Mouse (Mus musculus): ENCODE measurements around the gene Cbx8.

The Cbx8 gene

DNA sequence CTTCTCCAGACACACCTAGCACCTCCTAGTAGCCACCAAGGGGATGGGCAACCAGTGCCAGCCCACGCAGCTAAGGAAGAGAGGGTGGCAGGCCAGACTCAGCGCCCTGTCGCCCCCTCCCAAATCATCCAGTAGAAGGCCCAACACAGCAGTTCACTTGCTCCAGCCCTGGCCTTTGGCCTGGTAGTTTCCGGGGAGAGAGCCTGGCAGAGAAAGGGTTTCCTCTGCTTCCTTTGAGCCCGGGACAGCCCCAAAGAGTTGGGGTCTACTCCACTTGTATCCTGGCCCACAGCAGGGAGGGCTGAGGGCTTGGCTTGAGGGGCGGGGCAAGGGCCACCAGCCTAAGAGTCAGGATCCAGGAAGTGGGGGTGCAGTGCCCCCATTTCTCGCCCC lies 38.7 kb upstream of the Cbx8 start:
- WGBS = 53% methylated on average over 7 of the region's 7 CpGs

DNA sequence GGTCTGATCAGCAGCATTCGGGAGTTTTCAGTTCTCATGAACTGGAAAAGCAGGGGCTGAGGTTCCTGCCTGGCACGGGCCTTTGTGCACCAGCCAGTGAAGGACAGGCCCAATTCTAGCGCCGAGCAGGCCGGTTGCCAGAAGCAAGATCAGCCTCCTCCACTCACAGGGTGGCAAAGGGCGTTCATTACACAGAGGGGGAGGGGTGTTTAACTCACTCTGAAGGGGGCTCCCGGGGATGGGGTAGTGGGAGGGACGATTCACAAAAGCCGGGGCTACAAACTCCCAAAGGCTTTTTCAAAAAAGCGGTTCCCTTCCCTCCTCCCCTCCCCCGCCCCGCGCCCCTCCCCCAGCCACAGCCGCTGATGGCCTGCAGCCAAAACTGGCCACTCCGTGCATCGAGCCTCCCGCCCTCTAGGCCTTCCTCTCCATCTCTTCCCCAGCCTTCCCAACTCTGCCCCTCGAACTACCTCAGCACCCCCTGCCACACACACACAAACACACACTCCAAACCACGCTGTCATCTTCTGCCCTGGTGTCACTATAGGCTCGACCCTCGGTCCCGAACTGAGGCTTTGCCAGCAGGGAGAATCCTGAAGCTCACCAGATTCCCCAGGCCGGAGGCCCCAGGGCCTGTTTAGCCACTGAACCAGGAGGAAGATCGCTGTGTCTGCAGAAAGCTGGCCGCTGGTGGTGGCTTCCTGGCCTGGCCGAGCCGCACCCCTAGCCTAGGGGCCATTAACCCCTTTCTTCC lies 38.1 kb upstream of the Cbx8 start:
- WGBS = 23% methylated on average over 25 of the region's 27 CpGs

DNA sequence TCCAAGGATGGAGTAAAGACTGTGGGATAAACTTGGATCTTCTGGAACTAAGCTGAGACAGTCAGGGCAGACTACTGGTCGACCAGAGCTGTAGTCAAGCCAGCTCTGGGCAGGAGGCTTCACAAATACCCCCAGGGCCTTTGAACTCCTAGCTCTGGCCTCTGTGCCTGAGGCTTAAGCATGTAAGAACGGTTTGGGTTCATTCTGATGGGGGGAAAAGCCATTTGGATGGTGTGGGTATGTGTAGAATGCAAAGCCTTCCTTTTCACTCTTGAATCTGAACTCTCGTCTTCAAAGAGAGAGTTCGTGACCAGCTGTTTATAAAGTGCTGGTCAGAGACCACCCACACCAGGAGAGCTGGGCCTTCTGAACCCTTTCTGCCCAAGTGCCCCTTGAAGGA lies 37.0 kb upstream of the Cbx8 start:
- 84% methylated on average over 4 of the region's 4 CpGs for whole genome bisulfite sequencing

DNA sequence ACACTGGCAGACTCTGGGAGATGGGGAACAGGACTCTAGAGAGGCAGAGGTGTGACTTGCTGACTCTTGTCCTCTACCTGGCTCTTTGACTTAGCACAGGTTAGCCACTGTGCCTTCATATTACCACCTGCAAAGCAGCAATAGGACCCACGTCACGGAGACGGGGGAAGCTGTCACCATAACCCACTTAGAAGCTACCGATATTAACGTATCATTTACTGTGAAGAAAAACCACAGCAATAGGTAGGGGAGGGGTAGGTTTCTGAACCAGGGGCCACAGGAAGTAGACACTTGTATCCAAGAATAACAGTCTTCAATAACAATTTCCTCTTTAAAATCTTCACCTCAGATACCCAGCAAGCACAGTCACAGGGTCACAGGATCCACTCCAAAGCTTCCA lies 35.0 kb upstream of the Cbx8 start:
- WGBS = 91% methylated on average over 5 of the region's 5 CpGs

DNA sequence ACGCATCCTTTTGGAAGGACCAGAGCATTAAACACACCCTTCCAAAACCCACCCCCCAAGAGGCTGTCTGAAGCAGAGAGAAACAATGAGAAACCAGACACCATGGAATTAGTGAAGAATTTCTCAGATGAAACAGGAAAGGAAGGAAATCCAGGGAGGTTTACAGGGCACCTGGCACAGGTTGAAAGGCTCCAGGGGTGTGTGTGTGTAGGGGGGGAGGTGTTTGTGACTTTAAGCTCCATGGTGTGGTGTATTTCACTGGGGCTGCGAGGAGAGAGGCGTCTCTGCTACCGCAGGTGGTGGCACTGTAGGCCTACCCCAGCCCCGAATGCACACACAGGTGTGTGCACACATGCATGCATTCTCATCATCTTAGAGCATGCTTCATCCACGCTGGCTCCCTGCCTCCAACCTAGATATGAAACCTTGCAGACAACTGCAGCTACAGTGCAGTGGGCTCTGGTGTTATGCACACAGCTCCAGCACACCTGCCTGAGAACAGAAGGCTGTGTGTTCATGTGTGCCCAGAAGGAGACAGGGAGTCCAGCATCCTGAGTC lies 33.2 kb upstream of the Cbx8 start:
- 81% methylated on average over 6 of the region's 6 CpGs for WGBS

DNA sequence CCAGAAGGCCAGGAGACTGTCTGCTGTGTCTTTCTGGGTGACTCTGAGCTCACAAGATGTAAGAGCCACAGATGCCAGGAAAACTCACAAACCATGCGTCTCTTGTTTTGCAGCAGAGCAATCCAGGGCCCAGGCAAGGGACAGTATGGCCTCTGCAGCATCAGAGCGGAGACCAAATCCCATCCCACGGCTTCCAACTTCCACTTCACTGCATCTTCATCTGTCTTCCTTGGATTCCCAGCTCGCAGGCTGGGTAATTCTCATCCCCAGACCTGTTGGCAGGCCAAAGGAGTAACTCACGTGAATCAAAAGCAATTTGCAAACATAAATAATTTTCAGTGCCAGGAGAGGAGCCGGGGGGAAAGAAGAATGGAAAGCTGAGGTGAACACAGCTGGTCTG lies 32.2 kb upstream of the Cbx8 start:
- WGBS = 76% methylated on average over 6 of the region's 6 CpGs

- 86% methylated on average over 7 of the region's 7 CpGs for WGBS
Observed at GRCm38 (mm10) chr11:119072239-119072638, 31.5 kb upstream of the Cbx8 start.

GRCm38 (mm10) chr11:119066841-119067240 lies 26.1 kb upstream of the Cbx8 start:
- WGBS = 91% methylated on average over 8 of the region's 8 CpGs

- 69% methylated on average over 3 of the region's 3 CpGs for WGBS
Observed at GRCm38 (mm10) chr11:119059256-119059655, 18.5 kb upstream of the Cbx8 start.

DNA sequence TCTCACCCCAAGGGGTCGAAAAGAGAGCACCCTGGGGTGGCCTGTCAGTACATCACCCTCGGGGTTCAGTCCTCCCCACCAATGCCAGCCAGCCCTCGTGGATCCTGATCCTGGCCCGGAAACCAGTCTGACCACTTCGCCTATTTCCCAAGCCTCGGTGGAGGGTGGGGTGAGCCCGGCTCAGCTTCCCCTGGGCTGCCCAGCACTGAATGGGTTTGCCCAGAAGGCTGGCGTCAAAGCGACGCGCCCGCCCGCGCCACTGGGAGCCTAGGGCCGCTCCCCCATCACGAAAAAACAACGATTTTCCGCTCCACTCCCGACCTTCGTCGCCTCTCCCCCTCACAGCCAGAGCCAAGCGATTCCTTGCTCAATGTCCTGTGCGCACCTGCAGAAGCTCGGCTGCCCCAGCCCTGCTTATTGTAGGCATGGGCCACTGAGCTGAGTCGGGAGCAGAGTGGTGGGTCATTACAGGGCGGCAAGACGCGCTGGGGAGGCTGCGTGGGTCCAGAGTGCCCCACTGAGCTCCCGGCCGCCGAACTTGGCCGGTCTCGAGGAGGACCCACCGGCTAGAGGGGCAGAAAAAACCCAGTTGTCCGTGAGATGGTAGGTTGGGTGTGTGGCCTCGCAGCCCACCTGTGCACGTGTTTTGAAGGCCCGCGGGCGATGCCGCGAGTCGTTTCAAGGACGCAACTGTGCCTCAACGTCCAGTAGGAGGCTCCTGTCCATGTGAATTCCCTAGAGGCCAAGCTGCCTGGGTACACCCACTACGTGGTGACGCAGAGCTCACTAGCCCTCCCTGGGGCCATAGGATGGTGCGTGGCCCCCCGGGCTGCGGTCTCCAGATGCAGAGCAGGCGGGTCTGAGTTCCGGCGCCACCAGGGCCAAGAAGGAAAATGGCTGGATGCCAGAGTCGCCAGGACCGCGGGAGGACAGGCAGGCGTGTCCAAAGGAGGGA lies 17.5 kb upstream of the Cbx8 start:
- 7% methylated on average over 58 of the region's 58 CpGs for WGBS

- 15% methylated on average over 9 of the region's 9 CpGs for WGBS
Observed at GRCm38 (mm10) chr11:119057291-119057690, 16.5 kb upstream of the Cbx8 start.

GRCm38 (mm10) chr11:119056301-119057211 lies 15.8 kb upstream of the Cbx8 start:
- 1% methylated on average over 65 of the region's 65 CpGs for WGBS

- WGBS = 1% methylated on average over 32 of the region's 32 CpGs
Observed at GRCm38 (mm10) chr11:119055571-119056131, 14.9 kb upstream of the Cbx8 start.

DNA sequence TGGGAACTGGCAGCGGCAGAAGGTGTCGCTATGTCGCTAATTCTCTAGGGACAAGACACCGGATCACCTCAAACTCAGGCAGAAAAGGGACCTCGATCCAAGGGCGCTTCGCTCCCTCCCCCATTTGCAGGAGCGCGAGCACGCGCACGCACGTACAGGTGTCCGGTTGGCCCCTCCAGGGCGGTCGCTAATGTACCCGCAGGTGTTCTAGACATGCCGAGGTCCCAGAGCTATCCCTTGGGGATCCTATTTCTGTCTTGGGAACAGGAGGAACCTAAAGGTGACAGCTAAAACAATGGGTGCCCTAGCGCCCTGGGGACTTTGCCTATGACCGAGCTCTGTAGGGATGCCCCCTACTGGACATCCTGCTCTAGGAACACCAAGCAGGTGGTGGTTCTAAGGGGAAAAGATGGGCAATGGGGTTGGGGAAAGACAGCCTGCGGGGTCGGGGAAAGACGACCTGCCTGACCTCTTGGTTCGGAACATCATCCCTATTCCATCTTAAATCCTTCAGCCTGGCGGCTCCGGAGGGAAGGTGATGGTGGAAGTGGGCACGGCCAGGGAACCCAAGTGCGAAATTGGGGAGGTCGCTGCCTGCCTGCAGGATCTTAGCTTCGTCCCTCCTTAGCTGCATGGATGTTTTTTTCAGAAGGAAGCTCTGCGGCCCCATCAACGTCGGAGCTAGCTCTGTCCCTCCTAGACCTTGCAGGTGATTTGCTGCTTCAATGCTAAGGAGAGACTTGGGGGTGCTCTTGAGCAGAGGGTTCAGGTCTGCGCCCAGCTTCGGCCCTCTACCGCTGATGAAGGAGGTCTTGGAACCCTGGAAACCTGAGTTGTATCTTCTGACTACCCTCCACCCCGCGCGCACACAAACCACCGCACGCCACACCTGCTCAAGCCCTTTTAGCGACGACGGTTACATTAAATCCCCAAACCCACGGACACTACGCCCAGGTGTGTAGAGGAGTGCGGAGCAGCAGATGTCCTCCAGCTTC lies 13.9 kb upstream of the Cbx8 start:
- 4% methylated on average over 47 of the region's 47 CpGs for WGBS

DNA sequence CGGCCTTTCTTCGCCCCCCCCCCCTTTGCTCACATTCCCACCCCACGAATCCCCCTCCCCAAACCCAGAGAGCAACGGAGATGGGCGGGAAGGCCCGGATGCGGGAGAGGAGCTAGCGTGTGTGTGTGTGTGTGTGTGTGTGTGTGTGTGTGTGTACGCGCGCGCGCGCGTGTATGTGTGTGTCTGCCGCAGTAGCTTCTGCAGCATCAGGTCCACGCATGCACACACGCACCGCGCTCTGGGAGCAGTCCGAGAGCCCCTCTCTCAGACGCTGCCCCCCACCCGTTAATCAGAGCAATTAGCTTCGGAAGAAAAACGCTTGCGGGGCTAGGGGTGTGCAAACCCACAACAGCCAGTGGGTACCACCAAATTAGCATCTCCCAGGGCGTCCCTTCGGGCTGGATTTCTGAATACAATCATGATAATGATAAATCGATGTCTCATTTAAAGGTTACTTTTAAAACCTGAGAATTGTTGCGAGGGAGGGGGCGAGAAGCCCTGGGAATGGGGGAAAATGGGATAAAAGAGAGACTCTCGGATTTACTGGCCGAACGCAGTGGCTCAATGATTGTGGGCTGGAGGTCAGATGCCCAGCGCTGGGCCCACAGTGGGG lies 13.1 kb upstream of the Cbx8 start:
- 1% methylated on average over 34 of the region's 35 CpGs for WGBS

DNA sequence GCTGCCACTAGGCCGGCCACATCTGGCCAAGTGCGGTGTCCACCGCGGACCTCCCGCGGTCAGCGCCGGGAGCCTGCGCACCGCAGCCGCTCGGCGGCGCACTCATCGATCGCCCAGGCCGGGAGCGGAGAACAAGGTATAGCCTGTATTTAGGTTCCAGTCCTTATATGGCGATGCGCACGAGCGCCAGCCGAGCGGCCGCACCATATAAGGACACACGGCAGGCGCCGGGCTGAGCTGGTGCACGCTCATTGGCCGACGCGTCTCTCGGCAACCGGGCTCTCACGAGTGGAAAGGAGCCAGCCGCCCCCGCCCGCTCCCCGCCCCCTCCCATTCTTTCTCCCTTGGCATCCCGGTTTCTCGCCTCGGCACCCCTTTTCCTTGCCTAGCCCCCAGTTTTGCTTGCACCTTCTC lies 12.5 kb upstream of the Cbx8 start:
- WGBS = under 1% methylated on average over 42 of the region's 42 CpGs

DNA sequence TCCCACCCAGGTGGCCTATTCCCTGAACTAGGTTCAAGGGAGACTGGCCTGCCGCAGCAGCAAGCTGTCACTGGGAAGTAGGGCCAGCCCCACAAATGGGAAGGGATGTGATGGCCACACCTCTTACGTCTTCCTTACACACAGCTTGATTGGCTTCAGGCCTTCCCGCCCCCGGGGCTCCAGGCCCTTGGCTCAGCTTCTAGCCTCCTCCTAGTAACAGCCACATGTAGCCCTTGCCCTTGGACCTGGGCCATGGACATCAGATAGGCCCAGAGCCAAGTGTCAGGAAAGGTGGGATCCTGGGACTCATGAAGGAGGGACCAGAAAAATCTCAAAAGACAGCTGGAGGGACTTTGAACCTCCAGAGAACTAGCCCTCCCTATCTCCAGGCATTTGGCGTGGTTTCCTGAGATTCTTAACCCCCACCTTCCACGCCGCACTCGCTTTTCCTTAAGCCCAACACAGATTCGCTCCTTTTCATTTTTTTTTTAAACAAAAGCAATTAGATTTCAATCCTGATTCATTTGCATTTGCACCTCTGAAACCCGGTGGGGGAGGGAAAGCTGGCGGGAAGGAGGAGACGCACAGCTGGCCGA lies 12.0 kb upstream of the Cbx8 start:
- 4% methylated on average over 13 of the region's 13 CpGs for WGBS

DNA sequence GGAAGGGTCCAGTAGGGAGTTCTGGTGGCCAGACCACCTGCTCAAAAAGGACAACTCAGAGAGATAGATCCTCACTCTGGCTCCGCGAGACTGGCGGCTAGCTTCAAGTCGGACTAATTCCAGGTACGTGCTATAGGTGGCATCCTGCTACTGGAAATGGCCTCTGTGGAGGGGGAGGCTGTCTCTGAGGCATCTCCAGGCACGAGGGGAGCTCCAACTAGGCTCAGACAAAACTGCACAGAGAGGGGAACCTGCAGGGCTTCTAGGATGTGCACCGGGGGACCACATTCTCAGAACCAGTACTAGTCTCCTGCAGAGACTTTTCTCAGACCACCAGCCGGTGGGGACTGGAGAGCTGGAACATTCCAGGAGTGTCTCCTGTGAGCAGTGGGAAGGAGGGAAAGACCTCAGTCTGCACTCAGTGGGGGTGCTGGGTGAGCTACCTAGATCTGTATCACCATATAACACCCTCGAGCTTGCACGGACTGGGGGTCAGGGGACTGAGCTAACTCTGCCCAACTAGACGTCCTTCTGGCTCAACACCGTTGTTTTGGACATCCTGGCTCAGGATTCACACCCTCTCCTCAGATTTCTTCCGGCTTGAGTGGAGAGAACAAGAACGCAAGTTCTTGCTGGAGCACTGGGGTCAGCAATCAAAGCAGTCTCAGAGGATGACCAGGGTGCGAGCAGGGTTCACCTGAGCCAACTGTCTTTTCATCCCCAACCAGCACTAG lies 11.3 kb upstream of the Cbx8 start:
- WGBS = 15% methylated on average over 15 of the region's 15 CpGs
